Mouse (Mus musculus) right cerebral cortex, adult 2 months (tissue): ENCODE results near the gene Hoxc6.

Experiments used
- DNase-seq, 2 experiments: peaks; one replicate each; pipeline ENCODE4 v3.0.0; 2021 to 2022; ENCODE audit warnings: low spot score in 2 of 2

Gene Hoxc6

DNA sequence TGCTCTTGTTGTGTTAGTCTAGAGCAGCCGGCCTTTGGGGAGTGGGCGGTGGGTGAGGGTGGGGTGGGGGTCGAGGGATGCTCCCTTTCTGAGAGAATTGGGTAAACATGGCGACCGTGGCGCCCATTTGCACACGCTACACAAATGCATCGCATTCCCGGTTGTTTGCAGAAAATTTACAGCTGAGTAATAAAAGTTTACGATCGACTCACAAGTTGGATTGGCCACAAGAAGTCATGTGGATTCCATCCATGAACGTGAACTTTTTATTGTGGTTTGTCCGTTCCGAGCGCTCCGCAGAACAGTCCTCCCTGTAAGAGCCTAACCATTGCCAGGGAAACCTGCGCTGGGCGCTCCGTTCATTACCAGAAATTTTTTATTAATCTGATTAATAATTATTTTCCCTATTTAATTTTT is at the start of gene Hoxc6:
Gene Hoxc6, plus strand, starts transcription at position 319 of the 417 bp plus-strand sequence.
- DNase-seq = no peak

DNA sequence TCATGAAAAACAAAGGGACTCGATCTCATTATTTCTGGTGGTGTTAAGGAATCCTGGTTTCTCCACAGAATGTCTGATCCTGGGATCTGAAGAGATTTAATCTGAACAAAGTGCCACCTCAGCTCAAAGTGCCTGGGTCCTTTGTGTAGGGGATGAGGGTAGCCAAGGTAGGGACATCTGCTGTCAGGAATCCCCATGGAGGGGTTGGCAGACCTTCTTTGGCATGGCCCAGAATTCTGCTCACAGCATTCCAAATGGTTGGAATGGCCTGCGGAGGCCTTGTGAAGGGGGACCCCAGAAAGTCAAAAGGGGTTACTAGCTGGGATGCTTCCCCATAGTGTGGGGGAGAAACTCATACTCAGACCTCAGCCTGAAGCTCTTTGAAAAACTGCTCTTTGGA is 49.2 kb upstream of the Hoxc6 start:
- DNase-seq = no peak

DNA sequence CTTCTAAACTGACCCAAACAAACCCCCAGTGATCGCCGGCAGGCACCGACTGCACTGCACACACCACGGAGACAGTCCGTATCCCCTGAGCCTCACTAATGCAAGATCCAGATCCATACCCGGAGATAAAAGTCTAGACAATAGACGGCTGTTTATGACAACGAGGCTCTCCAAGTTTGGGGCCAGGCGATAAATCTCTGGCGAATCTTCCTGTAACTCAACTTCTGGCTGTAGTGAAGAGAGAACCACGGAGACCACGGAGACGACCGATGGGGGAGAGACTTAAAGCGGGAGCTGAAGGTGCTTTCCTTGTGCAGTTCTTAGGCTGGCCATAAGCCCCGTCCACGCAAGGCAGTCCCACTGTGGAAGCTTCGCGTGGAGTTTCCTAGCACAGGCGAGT is 48.4 kb upstream of the Hoxc6 start:
- no peak for DNase-seq

DNA sequence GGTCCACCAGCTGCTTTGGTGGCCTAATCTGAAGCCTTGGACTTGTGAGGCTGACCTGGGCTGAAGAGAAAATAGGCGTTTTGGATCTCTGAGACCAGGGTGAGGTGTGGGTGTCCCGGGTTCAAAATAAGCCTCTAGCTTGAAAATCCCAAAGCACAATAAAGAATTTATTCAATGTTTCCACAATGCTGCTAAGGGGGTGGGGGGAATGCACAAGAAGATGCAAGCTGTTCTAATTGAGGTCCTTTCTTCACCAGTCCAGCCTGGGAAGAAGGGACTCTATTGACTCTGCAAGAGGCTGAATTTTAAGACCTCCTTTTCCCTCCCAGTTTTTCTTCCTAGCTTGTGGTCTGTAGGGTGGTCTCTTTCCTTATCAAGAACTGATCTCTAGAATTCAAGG is 47.2 kb upstream of the Hoxc6 start:
- no peak for DNase-seq

DNA sequence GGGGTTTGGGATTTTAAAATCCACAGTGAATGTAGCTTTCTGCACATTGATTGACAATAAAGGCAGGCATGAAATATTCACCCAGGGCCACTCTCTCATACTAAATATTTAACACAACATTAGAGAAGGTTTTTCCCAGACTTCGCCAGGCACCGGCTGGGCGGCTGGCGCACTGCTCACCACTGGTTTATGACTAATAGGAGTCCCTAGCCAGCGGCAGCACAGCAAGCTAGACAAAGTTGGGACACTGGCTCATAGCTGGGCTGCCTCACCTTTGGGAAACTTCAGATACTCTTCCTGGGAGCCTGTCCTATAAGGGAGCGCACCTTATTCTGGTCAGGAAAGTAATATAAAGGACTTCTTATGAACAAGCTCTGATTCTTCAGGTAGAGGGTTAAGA is 44.5 kb upstream of the Hoxc6 start:
- no peak for DNase-seq

DNA sequence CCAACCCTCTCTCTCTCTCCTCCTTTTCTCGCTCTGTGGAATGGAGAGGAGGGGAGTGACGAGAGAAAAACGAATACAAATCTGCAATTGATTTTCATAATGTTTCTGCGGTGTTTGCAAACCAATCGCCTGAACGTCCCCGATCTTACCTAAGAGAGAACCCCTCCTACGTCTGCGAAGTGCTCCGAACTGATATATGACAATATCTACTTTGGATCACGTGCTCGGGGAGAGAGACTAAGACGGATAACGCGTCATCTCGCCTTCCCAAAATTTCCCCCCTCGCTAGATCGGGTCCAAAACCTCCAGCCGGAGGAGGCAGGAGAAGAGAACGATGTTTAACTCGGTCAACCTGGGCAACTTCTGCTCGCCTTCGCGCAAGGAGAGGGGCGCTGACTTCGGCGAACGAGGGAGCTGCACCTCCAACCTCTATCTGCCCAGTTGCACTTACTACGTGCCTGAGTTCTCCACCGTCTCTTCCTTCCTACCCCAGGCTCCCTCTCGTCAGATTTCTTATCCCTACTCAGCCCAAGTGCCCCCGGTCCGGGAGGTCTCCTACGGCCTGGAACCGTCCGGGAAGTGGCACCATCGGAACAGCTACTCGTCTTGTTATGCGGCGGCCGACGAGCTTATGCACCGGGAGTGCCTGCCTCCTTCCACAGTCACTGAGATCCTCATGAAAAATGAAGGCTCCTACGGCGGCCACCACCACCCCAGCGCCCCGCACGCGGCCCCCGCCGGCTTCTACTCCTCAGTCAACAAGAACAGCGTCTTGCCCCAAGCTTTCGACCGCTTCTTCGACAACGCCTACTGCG is 43.7 kb upstream of the Hoxc6 start, which contains the start of gene Hoxc11:
Gene Hoxc11, plus strand, starts transcription at position 236 of the 815 bp plus-strand sequence.
- no peak for DNase-seq

DNA sequence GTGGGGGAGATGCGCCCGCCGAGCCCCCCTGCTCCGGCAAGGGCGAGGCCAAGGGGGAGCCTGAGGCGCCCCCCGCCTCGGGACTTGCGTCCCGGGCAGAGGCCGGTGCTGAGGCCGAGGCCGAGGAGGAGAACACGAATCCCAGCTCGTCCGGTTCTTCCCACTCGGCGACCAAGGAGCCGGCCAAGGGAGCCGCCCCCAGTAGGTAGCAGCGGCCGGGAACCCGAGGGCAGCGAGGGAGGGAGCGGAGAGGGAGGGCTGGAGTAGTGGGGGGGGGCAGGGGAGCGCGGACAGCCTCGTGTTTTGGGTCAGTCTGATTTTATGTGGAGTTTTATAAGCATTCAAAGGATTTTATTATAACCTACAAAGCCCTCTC is 43.1 kb upstream of the Hoxc6 start:
- no peak for DNase-seq

DNA sequence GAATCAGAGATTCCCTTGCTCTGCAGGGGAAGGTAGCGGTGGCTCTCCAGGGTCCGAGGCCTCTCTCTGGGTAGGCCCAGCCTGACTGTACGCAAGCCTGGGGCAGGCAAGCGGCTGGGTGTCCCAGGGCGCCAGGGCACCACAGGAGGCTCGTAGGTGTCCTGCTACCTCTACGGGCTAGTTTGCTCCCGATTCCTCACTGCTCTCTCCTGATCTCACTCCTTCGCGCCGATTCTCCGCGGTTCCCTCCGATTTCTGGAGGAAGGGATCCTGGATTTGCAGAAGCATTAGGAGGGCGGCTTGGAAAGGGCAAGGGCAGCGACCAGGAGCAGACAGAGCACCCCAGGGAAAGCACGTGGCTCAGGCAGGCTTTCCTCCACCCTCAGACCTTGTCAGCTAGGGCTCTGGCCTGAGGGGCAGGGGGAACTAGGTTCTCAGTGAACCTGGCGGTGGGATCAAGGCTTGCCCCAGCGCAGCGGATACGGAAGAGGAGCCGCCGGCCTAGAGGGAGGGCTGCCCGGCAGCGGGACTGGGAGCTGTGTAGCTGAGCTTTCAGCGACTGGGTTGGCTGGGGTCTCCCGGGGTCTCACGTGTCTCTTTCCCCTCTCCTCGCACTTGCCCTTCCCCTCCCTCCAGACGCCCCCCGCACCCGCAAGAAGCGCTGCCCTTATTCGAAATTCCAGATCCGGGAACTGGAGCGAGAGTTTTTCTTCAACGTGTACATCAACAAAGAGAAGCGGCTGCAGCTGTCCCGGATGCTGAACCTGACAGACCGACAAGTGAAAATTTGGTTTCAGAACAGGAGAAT is 42.0 kb upstream of the Hoxc6 start:
- DNase-seq = no peak

DNA sequence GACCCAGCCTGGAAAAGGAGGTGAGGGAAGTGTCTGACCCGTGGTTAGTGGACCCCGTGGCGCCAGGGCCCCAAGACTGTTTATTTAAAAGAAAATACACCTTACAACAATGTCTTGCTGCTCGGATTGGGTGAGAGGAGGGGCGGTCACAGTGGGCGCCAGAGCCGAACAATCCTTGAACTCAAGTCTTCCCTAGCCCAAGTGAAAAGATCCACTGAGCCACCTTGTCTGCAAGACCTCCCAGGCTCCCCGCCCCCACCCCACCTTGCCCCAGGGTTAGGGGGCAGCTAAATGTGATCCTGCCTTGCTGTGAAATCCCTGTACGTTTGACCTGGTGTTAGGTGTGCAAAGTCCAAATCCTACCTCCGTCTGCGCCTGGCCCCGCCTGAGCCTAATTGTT is 41.2 kb upstream of the Hoxc6 start:
- DNase-seq = no peak

DNA sequence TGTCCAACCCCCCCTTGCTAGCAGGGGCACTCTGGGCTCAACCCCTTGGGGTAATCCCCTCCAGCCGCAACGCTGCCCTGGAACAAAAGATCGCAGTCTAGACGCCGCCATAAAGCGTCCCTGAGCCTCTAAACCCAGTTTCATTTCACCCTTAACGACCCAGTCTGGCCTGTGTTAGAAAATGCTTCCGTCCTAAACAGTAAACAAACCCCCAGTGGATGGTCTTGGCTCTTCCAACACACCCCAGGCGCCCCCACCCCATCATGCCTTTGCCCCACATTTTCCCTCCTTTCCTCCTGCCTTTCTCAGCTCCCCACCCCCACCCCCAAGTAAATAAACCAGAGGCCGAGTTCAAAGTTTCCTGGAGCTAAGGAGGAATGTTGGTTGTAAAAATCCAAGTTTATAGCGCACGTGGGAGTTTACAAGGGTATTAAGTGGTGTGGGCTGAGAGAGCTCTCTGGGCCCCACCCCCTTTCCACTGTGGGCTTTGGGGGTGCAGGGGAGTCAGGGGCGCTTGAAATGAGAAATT is 38.3 kb upstream of the Hoxc6 start:
- no peak for DNase-seq

DNA sequence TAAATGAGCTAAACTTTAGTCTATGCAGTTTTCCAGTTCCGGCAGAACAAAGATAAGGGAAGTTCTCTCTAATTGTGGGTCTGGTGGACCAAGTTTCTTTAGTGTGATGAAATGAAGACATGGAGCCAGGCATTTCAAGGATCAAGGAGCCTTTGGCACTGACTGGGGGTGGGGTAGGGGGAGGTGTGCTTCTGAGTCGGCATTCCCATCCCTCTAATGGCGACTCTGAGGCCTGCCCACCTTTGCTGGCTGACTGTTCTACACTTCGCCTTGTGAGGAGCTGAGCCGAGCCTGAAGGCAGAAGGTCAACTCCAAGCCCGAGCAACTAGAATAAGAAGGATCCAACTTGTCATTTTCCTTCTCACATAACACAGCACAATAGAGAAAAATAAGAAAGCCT is 36.3 kb upstream of the Hoxc6 start:
- no peak for DNase-seq

DNA sequence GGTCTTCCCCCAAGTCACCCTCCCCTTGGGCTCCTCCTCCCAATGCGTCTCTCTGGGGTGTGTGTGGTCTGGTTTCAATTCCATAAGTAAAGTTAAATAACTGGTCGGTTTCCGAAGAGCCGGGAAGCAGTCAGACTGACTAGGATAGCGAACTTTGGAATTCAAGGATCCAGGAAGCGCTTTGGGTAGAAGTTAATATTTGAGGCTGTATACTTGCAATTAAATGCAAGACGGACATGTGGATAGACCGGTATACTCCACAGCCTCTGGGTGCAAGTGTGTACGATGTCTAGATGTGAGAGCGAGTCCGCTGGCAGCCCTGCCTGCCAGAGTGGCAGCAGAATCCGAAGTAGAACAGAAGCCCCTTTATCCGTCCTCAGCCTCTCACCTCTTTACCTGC is 35.6 kb upstream of the Hoxc6 start:
- DNase-seq = no peak

DNA sequence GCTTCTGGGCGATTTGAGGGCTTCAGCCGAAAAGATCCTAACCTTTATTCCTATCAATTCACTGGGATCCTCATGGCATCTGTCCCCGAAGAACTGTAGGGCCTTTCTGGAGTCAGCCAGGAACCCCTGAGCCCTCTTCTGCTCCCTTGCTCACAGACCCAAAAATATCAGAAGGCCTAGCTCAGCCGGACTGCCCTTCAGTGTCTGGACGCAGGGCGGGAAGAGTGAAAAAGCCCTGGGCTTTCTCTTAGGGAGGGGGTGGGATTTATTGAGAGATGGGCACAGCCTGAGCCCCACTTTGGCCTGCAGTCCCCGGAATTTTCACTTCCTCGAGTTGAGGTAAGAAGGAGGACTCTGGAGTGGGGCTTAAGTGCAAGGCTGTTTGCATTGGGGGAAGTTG is 34.8 kb upstream of the Hoxc6 start:
- DNase-seq = no peak

DNA sequence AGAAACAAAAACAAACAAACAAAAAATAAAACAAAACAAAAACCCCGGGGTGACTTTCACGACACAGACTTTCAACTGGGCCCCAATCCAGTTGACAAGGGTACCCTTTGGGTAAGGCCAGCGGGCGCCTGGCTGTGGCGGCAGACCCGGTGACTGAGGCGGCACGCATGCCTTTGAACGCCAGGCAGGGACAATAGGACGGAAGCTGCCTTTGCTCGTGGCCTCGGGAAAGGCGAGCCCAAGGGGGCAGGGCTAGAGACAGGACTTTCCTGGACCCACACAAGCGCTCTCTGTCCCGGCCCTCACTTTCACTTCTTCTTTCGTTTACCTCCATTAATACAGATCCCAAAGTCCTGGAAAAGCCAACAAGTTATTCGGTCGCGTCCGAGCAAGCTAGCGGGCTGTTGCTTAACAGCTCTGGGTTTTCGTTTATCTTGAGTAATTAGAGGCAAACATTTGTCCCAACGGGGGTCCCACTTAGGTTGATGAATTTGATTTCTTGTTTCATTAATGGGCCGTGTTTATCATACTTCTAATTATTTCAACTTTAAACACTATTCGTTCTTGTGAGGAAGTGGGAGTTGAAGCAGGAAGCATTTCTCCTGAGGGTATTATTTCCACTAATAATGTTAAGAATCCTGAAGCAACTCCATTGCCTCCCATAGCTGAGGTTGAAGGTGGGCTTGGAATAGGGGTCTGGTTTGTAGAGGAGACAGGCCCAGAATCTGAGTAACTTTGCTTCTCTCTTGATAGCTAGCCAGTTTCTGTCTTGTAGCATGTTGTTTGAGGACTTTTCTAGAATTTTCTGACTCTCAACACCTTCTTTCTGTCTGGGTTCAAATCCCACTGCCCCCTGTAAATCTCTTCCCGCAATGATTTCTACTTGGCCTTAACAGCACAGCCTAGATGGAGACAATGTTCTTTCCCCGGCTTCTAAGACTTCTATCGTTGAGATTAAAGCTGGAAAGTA is 34.1 kb upstream of the Hoxc6 start:
- no peak for DNase-seq

DNA sequence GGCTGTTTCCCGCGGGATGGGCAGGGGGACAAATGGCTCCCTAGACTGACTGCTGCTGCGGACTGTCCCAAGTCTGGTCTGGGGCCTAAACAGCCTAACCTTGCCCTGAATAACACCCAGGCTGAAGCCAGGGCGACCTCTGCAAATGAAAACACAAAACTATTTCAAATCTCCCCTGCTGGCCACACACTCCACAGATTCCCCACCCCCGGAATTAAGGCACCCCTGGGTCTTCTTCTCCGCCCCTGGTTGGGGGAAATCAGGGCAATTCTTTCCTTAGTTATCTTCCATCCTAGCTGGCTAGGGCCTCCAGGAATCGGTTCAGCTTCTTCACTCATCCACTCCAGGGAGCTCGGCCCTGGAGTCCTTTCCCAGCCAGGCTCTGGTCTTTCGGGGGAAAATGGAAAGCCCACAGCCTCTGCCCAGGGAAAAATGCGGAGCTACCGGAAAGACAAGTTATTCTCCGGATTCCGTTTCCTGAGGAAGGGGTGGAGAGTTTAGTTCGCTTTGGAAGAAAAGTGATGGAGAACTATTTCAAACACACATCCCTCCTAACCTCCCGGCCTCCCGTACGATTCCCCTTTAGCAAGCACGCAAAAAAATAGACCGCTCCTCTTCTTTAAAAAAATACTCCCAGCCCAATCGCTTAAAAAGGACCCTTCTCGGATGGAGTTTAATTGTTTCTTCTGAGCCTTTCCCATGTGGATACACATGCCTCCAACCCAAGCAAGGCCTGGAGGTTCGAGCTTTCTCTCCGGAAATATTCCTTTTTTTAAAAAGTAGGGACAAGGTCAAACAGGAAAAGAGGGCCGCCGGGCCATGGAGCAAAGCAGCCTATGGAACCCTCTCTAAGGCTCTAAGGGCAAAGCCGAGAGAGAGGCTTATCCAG is 32.8 kb upstream of the Hoxc6 start:
- DNase-seq = no peak

DNA sequence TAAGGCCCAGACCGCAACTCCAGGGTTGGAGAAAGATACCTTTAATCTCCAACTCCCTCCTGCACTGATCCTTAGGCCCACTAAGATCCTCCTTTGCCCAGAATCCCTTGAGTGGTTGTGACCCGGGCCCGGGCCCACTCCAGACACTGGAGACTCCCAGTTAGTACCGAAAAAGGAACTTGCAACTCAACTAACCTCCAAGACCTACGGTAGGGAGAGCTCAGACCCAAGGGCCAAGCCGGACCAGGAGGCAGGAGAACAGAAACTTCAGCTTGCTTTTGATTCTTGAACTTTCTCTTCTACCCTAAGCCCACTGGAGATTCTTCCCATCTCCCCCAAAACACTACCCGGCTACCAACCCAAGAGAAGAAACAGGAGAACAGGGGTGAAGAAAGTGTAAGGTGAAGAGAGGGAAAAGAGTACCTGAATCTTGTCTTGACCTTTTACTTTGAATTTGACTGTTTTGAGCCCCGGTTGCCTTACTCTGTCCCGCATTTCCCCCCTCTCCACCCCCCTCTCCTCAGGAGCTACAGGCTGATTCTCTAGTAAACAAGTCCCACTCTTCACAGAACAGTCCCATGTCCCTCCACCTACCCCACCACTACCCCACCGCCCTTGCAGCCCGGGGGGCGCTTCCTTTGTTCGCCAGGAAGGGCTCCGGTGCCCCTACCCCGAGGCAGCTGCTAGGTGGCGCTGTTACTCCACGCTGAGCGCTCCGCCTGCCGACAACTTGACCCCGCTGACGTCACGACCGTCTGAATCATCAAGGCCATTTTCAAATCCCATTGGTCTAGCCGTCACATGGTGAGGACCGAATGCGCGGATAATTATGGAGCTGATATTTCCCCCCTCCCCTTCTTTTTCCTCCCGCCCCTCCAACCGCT is 31.9 kb upstream of the Hoxc6 start:
- DNase-seq = no peak

DNA sequence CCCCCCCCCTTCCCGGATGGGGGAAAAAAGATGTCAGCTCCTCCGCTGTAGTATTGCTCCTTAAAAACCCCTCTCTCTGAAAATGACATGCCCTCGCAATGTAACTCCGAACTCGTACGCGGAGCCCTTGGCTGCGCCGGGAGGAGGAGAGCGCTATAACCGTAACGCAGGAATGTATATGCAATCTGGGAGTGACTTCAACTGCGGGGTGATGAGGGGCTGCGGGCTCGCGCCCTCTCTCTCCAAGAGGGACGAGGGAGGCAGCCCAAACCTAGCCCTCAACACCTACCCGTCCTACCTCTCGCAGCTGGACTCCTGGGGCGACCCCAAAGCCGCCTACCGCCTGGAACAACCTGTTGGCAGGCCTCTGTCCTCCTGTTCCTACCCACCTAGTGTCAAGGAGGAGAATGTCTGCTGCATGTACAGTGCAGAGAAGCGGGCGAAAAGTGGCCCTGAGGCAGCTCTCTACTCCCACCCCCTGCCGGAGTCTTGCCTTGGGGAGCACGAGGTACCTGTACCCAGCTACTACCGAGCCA is 31.2 kb upstream of the Hoxc6 start, which contains the start of gene Hoxc10:
Gene Hoxc10, plus strand, starts transcription at position 21 of the 536 bp plus-strand sequence.
- no peak for DNase-seq

DNA sequence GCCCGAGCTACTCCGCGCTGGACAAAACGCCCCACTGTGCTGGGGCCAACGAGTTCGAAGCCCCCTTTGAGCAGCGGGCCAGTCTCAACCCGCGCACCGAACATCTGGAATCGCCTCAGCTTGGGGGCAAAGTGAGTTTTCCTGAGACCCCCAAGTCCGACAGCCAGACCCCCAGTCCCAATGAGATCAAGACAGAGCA is 30.8 kb upstream of the Hoxc6 start, which contains the start of gene Hoxc5:
Gene Hoxc5, plus strand, starts transcription at position 132 of the 199 bp plus-strand sequence.
- DNase-seq = no peak
